Mouse (Mus musculus) CD4-positive, CD25-positive, alpha-beta regulatory T cell, adult 4 months (primary cell): Measurements from ENCODE around the gene Spryd3. TPM values are rescaled to one million over a fixed set of nuclear protein-coding genes. Genes with fewer than 3 reads are reported as not detected.

Experiments used
- ATAC-seq: one replicate; pipeline ENCODE4 v1.8.0; 2017
- polyA plus RNA-seq, 2 experiments: library from polyadenylated mRNA; unstranded; fragments of 100-300 nt; shearing (Covaris generic); gene quantifications; one replicate each; pipeline ENCODE4 v1.2.1; 2017

Spryd3 gene
- polyA plus RNA-seq, 2 experiments from 2014 or later, result 28.8 to 65.3 TPM

DNA sequence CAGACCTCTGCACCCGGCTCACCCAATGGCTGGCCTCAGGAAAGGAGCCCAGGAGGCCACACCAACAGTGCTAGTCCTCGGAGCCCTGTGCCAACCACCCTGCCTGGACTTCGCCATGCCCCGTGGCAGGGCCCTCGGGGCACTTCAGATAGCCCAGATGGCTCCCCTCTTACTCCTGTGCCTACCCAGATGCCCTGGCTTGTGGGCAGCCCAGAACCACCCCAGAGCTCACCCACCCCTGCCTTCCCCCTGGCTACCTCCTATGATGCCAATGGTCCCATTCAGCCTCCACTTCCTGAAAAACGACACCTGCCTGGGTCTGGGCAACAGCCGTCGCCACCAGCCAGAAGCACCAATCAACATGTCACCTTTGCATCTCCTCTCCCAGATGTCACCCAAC is 23.2 kb downstream of the Spryd3 start:
- no peak for ATAC-seq

DNA sequence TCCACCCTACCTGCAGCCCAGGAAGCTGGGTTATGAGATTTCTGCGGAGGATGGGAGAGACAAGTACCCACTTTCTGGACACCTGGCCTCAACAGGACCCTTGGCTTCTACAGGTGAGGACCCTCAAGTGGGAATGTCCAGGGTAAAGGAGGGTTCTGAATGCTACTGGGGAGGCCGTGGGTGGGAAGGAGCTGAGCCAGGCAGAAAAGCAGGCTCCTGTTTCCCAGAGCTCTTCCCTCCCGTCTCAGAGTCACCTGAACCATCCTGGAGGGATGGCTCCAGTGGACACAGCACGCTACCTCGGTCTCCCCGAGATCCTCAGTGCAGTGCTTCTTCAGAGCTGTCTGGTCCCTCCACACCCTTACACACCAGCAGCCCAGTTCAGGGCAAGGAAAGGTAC is 23.9 kb downstream of the Spryd3 start:
- no peak for ATAC-seq

DNA sequence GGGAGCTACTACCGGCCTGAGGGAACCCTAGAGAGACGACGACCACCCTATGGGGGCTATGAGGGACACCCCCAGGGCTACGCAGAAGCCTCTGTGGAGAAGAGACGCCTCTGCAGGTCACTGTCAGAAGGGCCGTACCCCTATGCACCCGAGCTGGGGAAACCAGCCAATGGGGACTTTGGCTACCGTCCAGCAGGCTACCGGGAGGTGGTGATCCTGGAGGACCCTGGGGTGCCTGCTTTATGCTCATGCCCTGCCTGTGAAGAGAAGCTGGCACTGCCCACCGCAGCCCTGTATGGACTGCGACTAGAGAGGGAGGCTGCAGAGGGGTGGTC is 24.6 kb downstream of the Spryd3 start:
- no peak for ATAC-seq

DNA sequence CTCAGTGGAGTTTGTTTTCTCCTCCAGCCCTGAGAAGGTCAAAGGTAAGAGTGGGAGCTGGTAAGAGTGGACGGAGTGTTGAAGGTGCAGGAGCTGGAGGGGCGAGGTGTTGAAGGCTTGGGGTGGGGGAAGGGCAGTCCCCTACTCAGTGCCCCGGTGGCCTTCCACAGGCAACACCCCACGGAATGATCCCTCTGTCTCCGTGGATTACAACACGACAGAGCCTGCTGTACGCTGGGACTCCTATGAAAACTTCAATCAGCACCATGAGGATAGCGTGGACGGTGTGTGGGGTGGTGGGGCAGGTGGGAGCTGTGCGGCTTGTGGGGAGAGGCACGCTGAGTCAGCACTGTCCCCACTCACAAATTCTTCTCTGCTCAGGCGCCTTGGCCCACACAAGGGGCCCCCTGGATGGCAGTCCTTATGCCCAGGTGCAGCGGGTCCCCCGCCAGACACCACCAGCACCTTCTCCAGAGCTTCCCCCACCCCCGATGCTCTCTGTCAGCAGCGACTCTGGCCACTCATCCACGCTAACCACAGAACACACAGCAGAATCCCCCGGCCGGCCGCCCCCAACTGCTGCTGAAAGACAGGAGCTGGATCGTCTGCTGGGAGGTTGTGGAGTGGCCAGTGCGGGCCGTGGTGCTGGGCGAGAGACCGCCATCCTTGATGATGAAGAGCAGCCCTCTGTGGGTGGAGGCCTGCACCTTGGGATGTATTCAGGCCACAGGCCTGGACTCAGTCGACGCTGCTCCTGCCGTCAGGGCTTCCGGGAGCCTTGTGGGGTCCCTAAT is 25.1 kb downstream of the Spryd3 start:
- no peak for ATAC-seq

DNA sequence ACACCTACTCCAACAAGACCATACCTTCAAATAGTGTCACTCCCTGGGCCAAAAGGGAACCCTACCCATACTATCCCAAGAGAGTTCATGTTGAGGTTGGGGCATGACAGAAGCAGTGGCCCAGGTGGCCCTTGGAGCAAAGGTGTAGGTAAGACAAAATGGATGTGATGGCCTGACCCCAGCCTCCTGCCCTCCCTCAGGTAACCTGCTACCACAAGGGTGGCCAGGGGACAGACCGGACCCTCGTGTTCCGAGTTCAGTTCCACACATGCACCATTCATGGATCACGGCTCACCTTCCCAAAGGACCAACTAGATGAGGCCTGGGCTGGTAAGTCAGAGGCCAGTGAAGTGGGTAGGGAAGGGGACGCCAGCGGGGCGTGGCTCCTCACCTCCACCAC is 25.8 kb downstream of the Spryd3 start:
- no peak for ATAC-seq

DNA sequence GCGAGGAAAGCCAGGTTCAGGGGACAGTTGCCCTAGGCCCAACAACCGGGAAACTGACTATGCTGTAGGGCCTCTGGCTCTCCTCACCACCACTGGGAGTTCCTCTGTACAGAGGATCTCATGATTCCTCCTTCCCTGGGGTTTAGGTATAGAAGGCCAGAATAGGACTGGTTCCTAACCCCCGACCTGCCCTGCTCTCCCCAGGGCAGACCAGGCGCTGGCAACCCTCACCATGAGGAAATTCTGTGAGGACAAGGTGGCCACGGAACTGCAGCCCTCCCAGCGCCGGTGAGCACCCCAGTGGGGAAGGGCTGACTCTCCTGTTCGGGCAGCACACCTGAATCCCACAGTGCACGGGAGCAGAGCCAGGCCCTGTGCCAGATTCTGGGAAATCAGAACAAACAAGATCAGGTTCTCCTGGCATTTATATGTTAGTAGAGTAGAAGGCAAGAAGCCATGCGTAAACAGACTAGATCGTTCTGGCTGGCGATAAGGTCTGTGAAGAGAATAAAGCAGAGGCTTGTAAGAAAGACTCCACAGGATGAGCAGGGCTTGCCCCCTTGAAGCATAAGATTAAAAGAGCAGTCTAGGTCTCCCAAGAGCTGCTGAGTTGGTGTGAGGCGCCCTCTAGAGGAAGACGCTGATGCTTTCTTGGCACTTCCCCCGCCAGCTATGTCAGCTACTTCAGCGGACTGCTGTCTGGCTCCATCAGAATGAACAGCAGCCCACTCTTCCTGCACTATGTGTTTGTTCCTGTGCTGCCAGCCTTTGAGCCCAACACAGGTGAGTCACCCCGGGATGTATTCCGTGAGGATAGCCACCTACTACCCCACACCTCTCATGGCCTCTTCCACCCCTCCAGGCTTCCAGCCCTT is 27.1 kb downstream of the Spryd3 start:
- ATAC-seq, result peak; percentile 68

DNA sequence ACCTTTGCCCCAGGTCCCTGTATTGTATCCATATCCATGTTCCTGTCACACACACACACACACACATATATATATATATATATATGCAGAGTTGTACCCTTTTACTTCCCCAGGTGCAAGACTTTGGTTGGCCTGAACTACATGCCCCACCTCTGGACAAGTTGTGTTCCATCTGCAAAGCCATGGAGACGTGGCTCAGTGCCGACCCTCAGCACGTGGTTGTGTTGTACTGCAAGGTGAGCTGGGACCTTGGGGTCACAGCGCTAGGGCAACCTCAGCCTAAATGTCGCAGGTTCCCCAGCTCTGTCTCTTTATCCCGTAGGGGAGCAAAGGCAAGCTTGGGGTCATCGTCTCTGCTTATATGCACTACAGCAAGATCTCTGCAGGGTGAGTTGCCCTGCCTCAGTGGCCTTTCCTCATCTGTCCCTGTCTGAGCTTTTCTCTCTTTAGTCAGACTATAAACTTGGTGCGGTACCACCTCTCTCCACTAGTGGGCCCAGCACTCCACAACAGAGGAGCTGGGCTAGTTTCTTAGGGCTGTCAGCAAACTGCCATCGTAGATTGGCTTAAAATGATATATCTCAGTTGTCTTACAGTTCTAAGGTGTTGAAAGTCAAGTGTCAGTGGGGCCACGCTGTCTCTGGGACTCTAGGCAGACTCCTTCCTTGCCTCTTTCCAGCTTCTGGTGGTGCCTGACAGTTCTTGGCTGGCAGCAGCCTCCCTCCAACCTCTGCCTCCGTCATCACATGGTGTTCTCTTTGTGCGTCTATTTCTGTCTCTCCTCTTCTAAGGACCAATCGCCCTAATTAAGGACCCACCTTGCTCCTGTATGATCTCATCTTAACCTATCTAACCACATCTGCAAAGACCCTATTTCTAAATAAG is 28.1 kb downstream of the Spryd3 start:
- ATAC-seq, result peak; percentile 70

DNA sequence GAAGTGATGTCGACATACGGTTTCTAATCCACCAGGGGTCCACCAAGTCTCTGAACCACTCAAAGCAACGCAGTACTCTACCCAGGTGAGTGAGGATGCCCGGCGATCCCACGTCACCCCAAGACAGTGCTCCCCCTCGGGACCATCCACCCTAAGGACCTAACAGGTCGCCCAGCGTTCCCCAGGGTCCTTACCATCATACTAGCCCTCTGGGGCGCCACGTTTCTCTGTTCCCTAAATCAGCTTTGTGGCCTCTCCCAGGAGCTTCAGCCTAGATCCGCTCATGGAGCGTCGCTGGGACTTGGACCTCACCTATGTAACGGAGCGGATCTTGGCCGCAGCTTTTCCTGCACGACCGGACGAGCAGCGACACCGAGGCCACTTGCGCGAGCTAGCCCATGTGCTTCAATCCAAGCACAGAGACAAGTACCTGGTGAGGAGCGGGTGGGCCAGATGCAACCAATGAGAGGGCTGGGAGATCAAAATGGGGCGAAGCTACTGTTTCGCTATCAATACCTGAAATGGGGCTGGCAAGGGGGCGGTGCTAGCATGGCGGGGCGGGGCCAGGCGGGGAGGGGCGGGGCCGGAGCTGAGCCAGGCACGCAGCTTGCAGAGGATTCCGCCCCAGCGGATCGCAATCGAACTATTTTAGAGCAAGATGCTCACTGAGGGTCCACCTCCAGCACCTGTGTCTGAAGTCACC is 29.1 kb downstream of the Spryd3 start:
- ATAC-seq, result peak; percentile 25

DNA sequence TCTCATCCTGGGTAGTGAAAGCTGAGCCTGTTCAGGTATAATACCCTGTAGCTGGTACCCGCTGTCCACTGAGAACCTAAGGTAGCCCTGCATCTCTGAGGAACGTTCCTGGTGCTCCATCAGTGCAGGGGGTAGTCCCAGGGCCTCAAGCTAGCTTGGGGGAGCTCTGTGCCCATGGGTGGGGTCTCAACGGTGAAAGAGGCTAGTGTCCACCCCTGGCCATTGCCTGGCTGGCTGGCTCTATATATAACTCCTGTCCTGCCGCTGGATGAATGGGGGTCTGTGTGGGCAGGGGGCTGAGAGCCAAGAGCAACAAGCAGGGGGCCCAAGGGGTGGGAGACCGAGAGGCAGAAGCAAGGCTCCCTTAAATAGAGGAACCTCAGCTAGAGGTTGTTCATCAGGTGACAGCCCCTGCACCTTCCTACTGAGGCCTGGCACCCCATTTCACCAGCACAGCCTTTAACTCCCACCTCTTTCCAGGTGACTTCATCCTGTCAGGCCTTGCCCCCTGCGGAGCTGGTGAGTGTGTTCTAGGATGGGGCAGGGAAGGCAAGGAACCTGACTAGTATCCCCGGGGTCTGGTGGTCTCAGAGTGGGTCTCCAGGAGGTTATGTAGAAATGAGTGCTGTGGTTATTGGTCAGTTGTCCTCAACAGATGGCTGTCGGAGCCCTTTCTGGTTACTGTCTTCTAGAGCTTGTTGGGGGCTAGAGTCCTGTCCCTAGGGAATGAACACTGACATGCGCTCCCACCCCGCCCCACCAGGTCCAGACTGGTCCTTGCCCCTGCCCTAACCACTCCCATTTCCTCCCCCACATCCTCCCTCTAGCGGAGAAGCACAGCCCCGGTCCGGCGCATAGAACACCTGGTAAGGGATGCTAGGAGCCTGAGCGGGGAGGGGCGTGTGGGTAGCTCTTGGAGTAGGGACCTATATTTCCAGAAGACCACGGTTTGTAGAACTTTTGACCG is 30.0 kb downstream of the Spryd3 start:
- ATAC-seq, result peak; percentile 55

DNA sequence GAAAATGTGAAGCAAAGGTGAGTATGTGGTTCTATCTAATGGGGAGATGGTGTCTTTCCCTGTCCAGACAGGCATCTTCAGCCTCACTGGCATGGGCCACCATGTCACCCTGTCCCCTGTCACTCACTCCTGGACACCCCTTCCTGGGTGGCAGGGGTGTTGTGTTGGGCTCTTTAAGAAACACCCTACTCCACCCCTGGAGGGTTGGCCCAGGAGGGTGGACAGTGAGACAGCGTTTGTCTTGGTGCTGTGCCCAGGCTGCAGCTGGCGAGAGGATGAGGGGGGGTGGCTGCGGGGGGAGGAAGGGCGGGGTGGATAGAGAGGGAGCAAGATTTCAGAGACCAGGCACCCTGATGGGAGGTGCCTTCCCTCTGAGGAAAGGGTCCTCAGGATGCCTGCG is 30.7 kb downstream of the Spryd3 start:
- no peak for ATAC-seq

DNA sequence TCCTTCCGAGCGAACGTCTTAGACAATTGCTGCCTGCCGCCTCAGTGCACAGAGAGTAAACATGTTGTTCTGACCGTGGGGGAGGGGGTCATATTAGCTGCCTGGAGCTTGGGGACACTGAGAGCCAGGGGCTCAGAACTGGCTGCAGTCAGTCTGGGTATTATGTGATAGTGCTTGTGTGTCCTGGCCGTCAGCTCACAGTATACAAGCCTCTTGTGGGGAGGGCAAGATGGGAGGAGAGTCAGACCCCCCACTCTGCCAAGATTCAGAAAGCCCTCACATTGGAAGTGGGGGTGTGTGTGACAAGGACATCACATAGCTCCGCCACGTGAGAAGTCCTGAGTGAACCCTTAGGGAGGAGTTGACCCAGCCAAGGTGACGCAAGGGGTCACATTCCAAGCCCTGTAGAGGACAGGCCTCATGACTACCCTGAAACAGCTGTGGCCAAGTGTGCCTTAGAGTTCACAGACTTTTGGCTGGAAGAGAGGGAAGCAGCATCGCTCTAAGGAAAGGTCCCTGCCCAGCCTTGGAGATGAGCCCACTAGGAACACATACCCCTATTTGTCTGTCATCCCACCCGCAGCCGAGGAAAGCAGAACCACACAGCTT is 32.0 kb downstream of the Spryd3 start:
- ATAC-seq, result no peak

DNA sequence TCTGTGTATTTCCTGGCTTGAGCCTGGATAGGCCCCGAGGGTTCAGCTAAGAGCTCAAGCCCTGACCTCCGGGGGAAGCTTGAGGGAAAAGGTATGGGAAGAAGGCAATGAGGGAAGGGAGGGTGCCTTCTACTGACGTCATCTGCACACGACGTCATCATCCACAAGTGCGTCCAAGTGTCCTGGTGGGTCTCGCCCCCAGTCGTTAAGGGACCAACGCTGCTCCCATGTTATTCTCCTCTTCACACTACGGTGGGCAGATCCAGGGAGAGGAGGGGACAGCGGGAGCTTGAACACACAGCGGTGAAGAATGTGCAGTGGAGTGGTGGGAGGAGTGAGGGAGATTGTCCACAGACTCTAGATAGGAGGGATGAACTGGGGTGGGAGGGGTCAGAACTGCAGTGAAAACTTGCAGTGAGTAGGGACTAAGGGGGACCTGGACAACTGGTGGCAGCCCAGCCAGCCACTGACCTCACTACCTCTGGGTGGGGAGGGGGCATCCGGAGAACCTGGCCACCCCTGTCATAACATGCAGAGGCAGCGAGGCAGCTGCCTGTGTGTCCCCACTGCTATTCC is 32.6 kb downstream of the Spryd3 start:
- ATAC-seq, result no peak

DNA sequence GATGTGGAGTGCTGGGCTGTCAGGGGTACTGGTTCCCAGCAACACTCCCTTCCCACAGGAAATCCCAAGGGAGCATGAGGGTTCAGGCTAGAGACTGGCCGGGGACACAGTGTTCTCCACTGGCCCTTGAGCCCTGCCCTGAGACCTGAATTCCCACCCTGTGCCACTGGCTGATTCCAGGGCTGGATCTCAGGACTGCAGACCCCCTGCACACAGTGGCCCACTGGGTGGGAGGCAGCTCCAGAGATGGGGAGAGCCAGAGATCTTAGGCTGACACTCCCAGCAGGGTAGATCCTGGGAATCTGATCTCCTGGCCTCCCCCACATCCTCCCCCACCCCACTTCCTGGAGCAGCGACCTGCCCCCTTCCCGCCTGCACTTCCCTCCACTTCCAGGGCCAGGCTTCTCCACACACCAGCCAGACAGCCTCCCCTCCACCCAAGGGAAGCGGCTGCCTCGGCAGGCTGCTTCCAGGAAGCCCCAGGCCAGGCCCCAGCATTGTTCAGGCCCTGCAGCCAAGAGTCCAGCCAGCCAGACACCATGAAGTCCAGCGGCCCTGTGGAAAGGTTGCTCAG is 33.4 kb downstream of the Spryd3 start:
- ATAC-seq, result no peak

DNA sequence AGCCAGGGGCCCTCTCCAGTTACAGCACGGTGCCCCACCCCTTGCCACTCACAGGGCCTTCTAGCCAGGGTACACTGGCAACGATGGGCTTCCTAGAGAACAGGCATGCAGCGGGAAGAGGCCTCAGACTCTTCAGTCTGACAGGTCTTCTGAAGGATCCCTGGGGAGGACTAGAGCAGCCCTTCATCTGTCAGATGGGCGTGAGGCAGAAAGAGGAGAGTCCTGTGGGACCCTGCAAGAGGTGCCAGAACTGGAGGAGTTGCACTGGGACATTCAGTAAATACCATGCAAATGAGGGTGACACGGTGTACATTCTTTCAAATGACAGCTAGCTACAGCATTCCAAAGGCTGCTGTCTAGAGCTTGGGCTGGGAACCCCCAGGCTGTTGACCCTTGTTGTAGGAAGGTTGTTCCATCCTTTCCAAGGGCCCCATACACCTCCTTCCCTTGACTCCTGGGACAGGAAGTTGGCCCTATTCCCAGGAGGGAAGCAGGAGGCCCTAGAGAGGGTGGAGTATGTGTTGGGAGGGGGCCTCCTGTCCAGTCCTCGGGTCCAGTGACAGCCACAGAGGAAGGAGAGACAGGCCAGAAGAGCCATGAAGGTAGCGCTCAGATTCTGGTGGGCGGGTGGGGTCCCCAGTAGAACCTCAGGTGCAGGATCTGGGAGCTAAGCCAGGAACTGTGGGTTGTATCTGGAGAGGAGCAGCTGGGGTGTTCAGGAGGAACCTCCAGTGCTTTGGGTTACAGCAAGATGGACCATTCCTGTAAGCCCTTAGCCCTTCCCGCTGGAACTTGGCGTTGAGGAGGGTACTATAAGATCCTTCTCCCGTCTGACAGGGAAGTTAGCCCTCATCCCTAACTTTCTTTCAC is 34.1 kb downstream of the Spryd3 start:
- ATAC-seq, result no peak

DNA sequence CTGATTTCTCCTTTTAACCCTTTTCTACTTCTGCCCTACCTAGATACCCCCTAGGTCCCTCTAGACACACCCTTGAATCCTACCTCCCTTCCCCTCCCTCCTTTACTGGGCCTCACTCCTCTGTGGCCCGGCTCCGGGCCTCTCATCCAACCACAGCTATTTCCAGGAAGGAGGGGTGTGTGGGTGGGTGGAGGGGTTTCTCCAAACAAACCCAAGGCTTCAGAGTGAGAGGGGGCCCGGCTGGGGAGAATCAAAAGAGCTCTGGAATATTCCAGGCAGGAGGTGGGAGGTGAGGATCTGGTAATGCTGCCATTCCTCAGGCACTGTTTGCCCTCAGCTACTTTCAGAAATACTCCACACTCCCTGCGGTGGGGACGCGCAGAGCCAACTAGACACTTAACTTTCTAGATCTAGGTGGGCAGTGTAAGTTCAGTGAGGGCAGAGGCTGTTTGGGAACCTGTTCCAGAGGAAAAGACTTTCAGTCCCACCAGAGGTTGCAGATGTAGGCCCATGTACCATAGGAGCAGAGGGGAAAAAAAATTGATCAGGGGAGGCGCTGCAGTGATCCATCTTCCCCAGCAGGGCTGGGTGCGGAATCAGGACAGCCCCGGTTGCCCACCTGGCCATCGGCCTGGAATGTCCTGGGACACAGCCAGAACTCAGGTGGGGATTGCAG is 34.9 kb downstream of the Spryd3 start:
- no peak for ATAC-seq

DNA sequence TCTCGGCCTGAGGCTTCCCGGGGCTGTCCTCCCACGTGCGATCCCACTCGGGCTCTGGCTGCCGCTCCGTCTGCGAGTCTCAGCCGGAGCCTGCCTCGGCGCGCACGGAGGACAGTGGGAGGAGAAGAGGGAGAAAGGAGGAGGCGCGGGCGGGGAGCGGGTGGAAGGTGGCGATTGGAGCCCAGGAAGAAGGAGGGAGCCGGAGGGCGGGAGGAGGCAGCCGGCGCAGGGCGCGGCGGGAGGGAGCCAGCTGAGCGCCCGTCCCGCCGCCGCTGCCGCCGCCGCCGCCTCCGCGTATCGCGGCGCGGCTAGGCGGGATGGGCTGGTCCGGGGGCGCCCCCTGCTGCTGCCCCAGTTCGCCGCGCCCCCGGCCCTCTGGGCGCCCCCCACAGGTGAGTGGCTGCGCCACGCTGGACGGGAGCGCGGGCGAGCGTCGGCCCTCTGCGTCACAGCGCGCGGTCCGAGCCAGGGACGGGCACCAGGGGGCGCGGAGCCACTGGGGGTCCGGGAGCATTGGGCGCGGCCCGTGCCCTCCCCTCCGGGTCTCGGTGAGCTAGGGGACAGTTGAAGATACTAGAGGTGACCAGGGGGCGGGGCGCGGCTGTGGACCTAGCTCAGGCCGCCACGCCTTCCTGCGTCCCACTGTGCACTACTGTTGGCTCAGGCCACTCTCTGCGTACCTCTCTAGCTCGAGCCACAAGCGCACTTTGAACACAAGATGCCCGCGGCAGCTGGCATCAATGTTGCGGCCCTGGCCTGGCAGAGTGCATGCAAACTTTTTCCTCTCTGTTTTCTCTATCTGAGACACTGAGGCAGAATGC is 35.7 kb downstream of the Spryd3 start, which contains the start of gene Tns2:
Gene Tns2, plus strand, starts transcription at position 253 of the 821 bp plus-strand sequence.
- peak; percentile 63 for ATAC-seq

DNA sequence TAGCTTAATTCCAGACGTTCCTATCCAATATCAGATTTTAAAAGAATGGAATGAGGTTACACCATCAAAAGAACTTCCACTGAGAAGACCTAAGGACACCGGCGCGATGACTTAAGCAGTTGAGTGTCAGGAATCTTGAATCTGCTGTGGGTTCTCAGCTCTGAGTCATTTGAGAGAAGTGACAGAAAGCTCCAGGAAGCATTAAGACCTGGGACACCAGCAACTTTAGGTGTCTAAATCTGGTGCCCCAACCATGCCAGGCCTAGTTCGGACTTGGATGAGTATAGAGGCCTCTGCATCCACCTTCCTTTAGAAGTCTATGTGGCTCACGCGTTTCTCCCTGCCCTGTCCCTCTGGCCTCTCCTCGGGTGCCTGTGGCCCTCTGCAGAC is 36.3 kb downstream of the Spryd3 start:
- ATAC-seq, result peak; percentile 15
